Mouse (Mus musculus): ENCODE results near the gene Map4k4.

GRCm38 (mm10) chr1:40006043-40006651, 105.4 kb downstream of the Map4k4 start:
- no peak for TF ChIP-seq USF1 (IDR thresholded peaks at IDR 0.05; ENCODE audit: low read depth)
- TF ChIP-seq E2F4 (IDR thresholded peaks at IDR 0.05; ENCODE audit: insufficient read depth), result no peak
- peak; percentile 58 for TF ChIP-seq POLR2A (IDR thresholded peaks at IDR 0.05; ENCODE audit: insufficient read length, low read depth)
- no peak for TF ChIP-seq MYOG (IDR thresholded peaks at IDR 0.05; ENCODE audit: control insufficient read depth in 1 of 3, insufficient read depth in 1 of 3, insufficient read length in 2 of 3, low read depth in 2 of 3)
